Mouse (Mus musculus) stomach, embryonic 14.5 days (tissue): ENCODE measurements around the gene Fntb. TPM values are rescaled to one million over a fixed set of nuclear protein-coding genes. Genes with fewer than 3 reads are reported as not detected.
A peak's percentile ranks its signal among the peaks of the same experiment; 100 is the strongest.

Source experiments
- ATAC-seq: fragments of 200-750 bp; cut with Nextera tagmentation; 2 replicates; pipeline ENCODE4 v1.8.0; 2017; ENCODE audit warnings: low read depth, moderate TSS enrichment; ENCODE audit not compliant: insufficient number of reproducible peaks, insufficient read depth, low FRiP score
- H3K27ac ChIP-seq: fragments of 300-500 bp; sonication (generic); 2 replicates; pipeline ENCODE4 v1.5.1; 2014; ENCODE audit warnings: mild to moderate bottlenecking, low read length, moderate library complexity, mixed read lengths
- H3K27me3 ChIP-seq: fragments of 300-500 bp; sonication (generic); 2 replicates; pipeline ENCODE4 v1.6.1; 2014; ENCODE audit warnings: low read length, control low read depth, mixed read lengths; ENCODE audit not compliant: control insufficient read depth, insufficient read depth
- H3K36me3 ChIP-seq: fragments of 300-500 bp; sonication (generic); 2 replicates; pipeline ENCODE4 v1.6.1; 2014; ENCODE audit warnings: mild to moderate bottlenecking, control low read depth, low read length, moderate library complexity, mixed read lengths; ENCODE audit not compliant: control insufficient read depth, insufficient read depth
- H3K4me1 ChIP-seq: fragments of 300-500 bp; sonication (generic); 2 replicates; pipeline ENCODE4 v1.6.1; 2014; ENCODE audit warnings: low read length, control low read depth, mixed read lengths; ENCODE audit not compliant: control insufficient read depth, insufficient read depth
- H3K4me2 ChIP-seq: fragments of 300-500 bp; sonication (generic); replicated peaks from 2 replicates; pipeline ENCODE4 v1.6.1; 2014; ENCODE audit warnings: low read depth, low read length, control low read depth
- H3K4me3 ChIP-seq: fragments of 300-500 bp; sonication (generic); 2 replicates; pipeline ENCODE4 v1.5.1; 2014; ENCODE audit warnings: low read depth, low read length, control low read depth
- H3K9ac ChIP-seq: fragments of 300-500 bp; sonication (generic); replicated peaks from 2 replicates; pipeline ENCODE4 v1.6.1; 2014; ENCODE audit warnings: low read depth, mild to moderate bottlenecking, control low read depth, low read length, moderate library complexity, mixed read lengths
- H3K9me3 ChIP-seq: fragments of 300-500 bp; sonication (generic); 2 replicates; pipeline ENCODE4 v1.6.1; 2016; ENCODE audit warnings: low read depth, low read length, control low read depth; ENCODE audit not compliant: control insufficient read depth
- whole genome bisulfite sequencing: fragments of 180-500 bp; shearing (Covaris S2); extraction: QIAGEN DNeasy Blood & Tissue Kit; methylation state at CpG from one replicate; pipeline ENCODE4 v1.1.7; 2014; 5-methylcytosine and 5-hydroxymethylcytosine counted together
- polyA plus RNA-seq: library from polyadenylated mRNA; unstranded; fragments of >200 nt; fragmentation: Nextera tagmentation; extraction: Ambion mirVana; gene quantifications from 2 replicates; pipeline ENCODE4 v1.2.1, GENCODE M21; 2014

The Fntb gene
- polyA plus RNA-seq, 1 experiment from 2014 or later: 44.8 TPM

DNA sequence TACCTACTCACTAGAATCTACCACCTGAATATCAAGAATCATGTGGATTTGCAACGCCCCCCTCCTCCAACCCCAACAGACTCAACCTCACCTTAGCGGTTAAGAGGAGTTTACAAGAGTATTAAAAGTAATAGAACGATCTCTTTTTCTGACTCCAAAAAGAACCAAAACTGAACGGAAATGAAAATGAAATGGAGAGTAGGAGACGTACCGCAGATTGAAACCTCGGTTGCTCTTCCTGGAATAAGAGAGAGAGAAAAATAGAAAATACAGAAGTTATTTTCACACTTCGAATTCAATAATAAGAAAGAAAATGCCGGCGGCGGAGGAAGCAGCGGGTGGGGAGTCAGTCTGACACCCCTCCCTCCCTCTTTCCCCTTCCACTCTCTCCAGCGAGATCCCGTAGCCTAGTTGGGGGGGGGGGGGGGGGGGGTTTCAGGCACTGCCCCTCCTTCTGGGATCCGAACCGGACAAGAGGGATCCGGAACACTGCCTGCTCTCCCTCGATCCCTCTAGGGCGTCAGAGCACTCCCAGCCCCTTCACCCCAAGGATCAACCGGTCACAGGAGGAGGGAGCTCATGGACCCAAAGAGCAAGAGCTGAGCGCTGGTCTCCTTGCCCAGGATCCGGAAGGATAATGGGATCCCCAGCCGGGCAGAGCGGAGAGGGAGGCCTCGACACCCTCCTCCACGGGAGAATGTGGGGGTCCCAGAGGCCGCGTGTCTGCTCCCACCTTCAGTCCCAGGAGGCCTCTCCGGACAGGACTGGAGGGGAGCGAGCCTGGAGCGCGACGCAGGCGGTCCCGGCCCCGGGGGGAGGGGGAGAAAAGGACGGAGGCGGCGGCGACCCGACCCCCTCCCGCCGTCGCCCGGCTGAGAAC is 195.9 kb downstream of the Fntb start:
- H3K9ac ChIP-seq: peak overlapping the region; percentile 85
- ATAC-seq: peak; percentile 25
- peaks cover 6% of the 10 kb centered on the region; the same call in 1 of the 2 replicates for H3K36me3 ChIP-seq

DNA sequence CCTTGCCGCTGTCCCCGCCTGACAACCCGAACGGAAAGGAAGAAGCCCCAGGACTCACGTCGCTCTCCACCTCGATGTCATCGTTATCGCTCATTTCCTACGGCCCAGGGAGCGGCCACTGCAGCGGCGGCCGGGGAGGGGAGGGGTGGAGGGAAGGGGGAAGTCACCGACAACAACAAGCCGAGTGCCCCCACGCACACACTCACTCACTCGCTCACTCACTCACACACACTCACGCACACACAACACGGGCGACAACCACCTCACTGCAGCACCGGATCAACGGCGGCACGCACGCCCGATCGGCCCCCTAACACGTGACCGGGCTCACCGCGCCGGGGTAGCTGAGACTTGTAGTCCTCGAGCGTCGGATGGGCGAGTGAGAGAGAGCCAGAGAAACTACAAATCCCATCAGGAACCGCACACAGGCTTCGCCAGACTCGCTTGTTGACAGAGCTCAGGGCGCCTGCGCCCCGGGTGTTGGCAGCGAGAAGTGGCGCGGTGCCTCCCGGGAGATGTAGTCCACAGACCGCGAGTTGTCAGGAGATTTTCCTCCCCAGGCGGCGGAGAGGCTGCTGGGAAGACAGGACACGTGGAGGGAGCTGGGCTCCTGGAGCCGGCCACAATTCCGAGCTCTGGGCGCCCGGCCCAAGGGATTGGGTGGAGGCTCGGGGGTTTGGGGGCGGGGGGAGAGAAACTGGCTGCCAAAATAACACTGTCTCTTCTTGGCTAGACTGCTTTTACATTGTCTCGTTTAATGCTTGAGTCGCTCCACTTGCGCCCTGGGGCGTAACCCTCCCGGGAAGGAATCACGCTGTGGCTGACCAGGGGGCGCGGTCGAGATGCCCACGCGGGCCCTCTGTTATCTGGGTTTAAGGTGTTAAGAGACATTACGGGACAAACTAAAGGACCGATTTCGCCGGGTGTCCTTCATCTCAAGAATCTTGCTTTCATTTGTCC is 196.8 kb downstream of the Fntb start, which contains the start of gene Max:
Gene Max, minus strand, starts transcription at position 270 of the 960 bp plus-strand sequence.
- Histone ChIP-seq H3K9me3 (no peaks in the 10 kb centered on the region), H3K9ac (peak within 1 kb of the TSS; percentile 85), H3K36me3 (peaks cover 6% of the 10 kb centered on the region; the same call in 1 of the 2 replicates), H3K4me1 (peaks cover 3% of the 10 kb centered on the region; the same call in 1 of the 2 replicates), H3K27ac (peak within 1 kb of the TSS; percentile 52; the same call in 1 of the 2 replicates), H3K4me3 (peak within 1 kb of the TSS; percentile 99), H3K4me2 (peak within 1 kb of the TSS; percentile 86), H3K27me3 (no peaks in the 10 kb centered on the region)
- WGBS: under 1% methylated on average over 73 of the region's 73 CpGs
- ATAC-seq: peak; percentile 98

More for the DNA sequence above, 195.9 kb downstream of the Fntb start:
- H3K27ac ChIP-seq: peak overlapping the region; percentile 21; the same call in 1 of the 2 replicates
- WGBS: 5% methylated on average over 42 of the region's 45 CpGs
- H3K27me3 ChIP-seq: no peaks in the 10 kb centered on the region
- no peaks in the 10 kb centered on the region for H3K9me3 ChIP-seq
- peak overlapping the region; percentile 86 for H3K4me2 ChIP-seq
- H3K4me1 ChIP-seq: peaks cover 3% of the 10 kb centered on the region; the same call in 1 of the 2 replicates
- peak overlapping the region; percentile 99 for H3K4me3 ChIP-seq

DNA sequence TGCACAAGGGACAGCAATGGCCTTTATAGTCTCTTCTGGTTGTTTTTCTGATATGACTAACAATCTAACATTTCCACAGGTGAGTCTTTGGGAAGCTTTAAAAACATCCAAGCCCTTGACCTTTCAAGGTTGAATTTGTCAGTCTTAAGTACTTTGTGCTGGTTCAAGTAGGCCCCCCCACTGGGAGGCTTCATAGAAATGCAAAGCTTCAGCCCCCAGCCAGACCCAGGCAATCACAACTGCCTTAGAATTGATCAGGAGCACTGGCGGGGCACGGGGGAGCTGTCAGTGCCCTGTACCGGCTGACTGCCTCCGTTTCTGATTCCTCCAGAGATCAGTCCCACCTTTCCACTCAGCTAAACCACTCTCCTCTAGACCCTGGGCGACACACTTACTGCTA is 199.7 kb downstream of the Fntb start:
- Histone ChIP-seq H3K4me1 (peaks cover 3% of the 10 kb centered on the region; the same call in 1 of the 2 replicates), H3K36me3 (0 out of 2 replicates have a peak, but pooled peaks cover under 1% of the 10 kb centered on the region), H3K9me3 (no peaks in the 10 kb centered on the region), H3K4me2 (no peak overlapping the region), H3K9ac (no peak overlapping the region), H3K27ac (no peak overlapping the region), H3K27me3 (no peaks in the 10 kb centered on the region), H3K4me3 (no peak overlapping the region)
- 45% methylated on average over 5 of the region's 5 CpGs for WGBS
- ATAC-seq: no peak

DNA sequence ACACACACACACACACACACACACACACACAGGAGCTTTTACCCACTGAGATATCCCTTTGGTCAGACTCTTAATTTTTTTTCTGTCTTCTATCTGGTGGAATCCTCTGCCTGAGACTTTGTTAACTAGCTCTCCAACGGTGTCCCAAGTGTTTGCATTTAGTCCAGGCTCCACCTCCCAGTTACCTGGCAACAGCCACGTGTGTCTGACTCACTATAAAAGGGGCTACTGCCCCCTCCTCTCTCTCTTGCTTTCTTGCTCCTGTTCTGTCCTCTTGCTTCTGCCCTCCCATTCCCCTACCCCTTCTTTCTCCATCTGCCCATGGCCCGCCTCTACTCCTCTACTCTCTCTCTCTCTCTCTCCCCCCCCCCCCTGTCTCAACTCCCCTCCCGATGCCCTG is 200.5 kb downstream of the Fntb start:
- Histone ChIP-seq H3K36me3 (no peaks in the 10 kb centered on the region), H3K27me3 (no peaks in the 10 kb centered on the region), H3K27ac (no peak overlapping the region), H3K9me3 (no peaks in the 10 kb centered on the region), H3K4me2 (no peak overlapping the region), H3K9ac (no peak overlapping the region), H3K4me1 (peaks cover under 1% of the 10 kb centered on the region; the same call in 1 of the 2 replicates), H3K4me3 (no peak overlapping the region)
- ATAC-seq: no peak
- 14% methylated on average over 4 of the region's 4 CpGs for whole genome bisulfite sequencing

Other genes with a start within 250 kb of the Fntb start
- 13.8 TPM in 2 replicates for gene Plekhg3, start 234.7 kb upstream of the Fntb start, polyA plus RNA-seq
- 1.5 and 1.6 TPM in 2 replicates for gene Sptb, start 55.0 kb upstream of the Fntb start, polyA plus RNA-seq
- gene Churc1, start 51 bp upstream of the Fntb start, polyA plus RNA-seq: 145 and 165 TPM in 2 replicates
- gene Gpx2, start 30.0 kb downstream of the Fntb start, polyA plus RNA-seq: 102 and 109 TPM in 2 replicates
- 31.2 and 31.5 TPM in 2 replicates for gene Rab15, start 57.3 kb downstream of the Fntb start, polyA plus RNA-seq
- gene Max, start 196.6 kb downstream of the Fntb start, polyA plus RNA-seq: 38.7 and 40.3 TPM in 2 replicates